Mouse (Mus musculus): Measurements from ENCODE around the gene Kcnn4.
A peak's percentile ranks its signal among the peaks of the same experiment; 100 is the strongest.

DNA sequence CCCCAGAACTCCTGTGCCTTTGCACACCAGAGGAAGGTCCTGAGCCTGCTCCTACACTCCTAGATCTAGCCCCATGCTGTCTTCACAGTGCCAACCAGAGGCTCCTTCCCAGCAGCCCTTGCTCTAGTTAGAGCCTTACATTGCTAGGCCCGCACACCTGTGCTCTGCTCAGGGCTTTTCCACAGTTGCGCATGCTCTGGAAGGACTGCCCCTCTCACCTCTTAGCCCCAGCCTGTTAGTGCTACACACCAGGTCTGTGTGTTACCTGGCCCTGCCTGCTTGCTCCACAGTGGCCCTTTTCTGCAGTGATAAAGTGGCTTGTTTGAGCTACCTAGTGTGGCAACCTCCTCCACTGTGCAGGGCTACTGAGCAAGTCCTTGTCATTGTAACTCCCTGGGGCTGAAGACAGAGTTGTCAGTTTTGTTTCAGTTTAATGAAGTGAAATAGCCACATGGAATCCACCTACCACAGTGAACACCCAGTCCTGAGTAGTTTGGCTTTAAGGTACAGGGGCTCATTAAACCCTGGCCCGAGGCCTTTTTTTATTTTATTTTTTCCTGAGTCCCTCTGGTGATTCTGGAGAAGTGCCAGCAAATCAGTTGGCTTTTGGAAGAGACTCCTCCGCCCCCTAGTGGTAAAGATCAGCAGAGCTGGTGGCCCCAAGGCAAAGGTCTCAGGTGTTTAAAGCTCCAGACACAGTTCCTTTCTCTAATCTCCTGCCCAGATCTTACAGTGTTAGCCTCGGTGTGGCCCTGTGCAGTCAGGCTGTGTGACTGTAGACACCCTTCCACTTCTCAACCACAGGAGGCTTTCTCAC, 36.7 kb downstream of the Kcnn4 start:
- peak; percentile 88 for TF ChIP-seq CTCF (IDR thresholded peaks at IDR 0.05; ENCODE audit: low read depth)
- TF ChIP-seq EP300 (IDR thresholded peaks at IDR 0.05; ENCODE audit: low read depth), result no peak

All from liver, embryonic 14.5 days (tissue).